9 mouse cellular contexts compared by ENCODE assay signal in the genomic region with DNA sequence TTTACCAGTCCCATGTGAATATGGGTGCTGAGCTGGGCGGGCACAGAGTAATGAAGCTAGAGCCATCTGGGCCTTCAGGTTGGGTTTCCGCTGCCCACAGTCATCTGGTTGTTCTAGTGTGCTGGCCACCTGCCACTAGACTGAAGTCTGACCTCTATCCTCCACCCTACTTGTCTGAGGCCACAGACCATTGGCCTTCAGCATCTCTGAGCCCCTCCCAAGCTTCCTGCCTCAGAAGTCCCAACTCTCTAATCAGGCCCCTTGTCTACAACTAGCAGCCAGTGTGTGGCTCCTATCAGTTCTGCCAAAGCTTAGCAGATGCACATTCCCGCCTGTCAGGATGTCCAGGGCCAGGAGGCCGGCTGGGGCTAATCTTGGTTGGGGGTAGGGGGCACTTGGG.
DNase-seq lines count a peak whose midpoint lies in the region; ATAC-seq and TF ChIP-seq lines count a peak whose summit lies in the region.
"Had no signal": no experiment of that assay in that cellular context is flagged by ENCODE, and none has a peak within 500 bp of the region (broad histone marks: within the 10 kb centered on the region; RNA-seq: fewer than 3 reads in every experiment).

No protein-coding gene starts in this region.

- H3K27me3 ChIP-seq in forebrain, embryonic 13.5 days: no peaks in the 10 kb centered on the region
- H3K27me3 ChIP-seq in forebrain, embryonic 14.5 days (replicated peaks; ENCODE audit: control insufficient read depth, insufficient read depth, low read length): no peaks in the 10 kb centered on the region
- no peaks in the 10 kb centered on the region for H3K27me3 ChIP-seq in neural tube, embryonic 13.5 days
- H3K27me3 ChIP-seq in kidney, embryonic 14.5 days (ENCODE audit: control insufficient read depth, insufficient read depth, low read length): no peaks in the 10 kb centered on the region
- H3K27me3 ChIP-seq in myocyte (ENCODE audit: control insufficient read depth, insufficient read depth, insufficient read length): no peaks in the 10 kb centered on the region
- no peaks in the 10 kb centered on the region for H3K27me3 ChIP-seq in thymus, adult 2 months (ENCODE audit: control insufficient read depth, insufficient read depth, low read length)
- H3K27me3 ChIP-seq: limb, embryonic 12.5 days had no signal

- peaks cover 49% of the 10 kb centered on the region for H3K36me3 ChIP-seq in forebrain, embryonic 13.5 days (ENCODE audit: poor library complexity, severe bottlenecking)
- peaks cover 4% of the 10 kb centered on the region; the same call in 1 of the 2 replicates for H3K36me3 ChIP-seq in forebrain, embryonic 14.5 days (ENCODE audit: control insufficient read depth, insufficient read depth, low read length)
- peaks cover 2% of the 10 kb centered on the region; the same call in 1 of the 2 replicates for H3K36me3 ChIP-seq in neural tube, embryonic 13.5 days
- peaks cover 5% of the 10 kb centered on the region; the same call in 1 of the 2 replicates for H3K36me3 ChIP-seq in kidney, embryonic 14.5 days (ENCODE audit: control insufficient read depth, insufficient read depth, low read length)
- H3K36me3 ChIP-seq in myocyte (ENCODE audit: control insufficient read depth, insufficient read depth): no peaks in the 10 kb centered on the region
- no peaks in the 10 kb centered on the region for H3K36me3 ChIP-seq in thymus, adult 2 months (ENCODE audit: control insufficient read depth, insufficient read depth, low read length)

- no peak overlapping the region for H3K9ac ChIP-seq in forebrain, embryonic 13.5 days
- H3K9ac ChIP-seq in forebrain, embryonic 14.5 days (ENCODE audit: low read length): no peak overlapping the region
- no peak overlapping the region for H3K9ac ChIP-seq in neural tube, embryonic 13.5 days
- H3K9ac ChIP-seq in kidney, embryonic 14.5 days (ENCODE audit: low read depth, low read length): no peak overlapping the region
- H3K9ac ChIP-seq: limb, embryonic 12.5 days had no signal

- H3K4me3 ChIP-seq in forebrain, embryonic 13.5 days: no peak overlapping the region
- H3K4me3 ChIP-seq in forebrain, embryonic 14.5 days (ENCODE audit: low read depth, low read length): no peak overlapping the region
- H3K4me3 ChIP-seq in neural tube, embryonic 13.5 days: no peak overlapping the region
- H3K4me3 ChIP-seq in kidney, embryonic 14.5 days (ENCODE audit: low read length): no peak overlapping the region
- H3K4me3 ChIP-seq in myocyte: no peak overlapping the region
- H3K4me3 ChIP-seq in thymus, adult 2 months (ENCODE audit: control insufficient read depth, insufficient read depth, low read length): no peak overlapping the region
- H3K4me3 ChIP-seq: limb, embryonic 12.5 days had no signal

- no peaks in the 10 kb centered on the region for H3K9me3 ChIP-seq in forebrain, embryonic 13.5 days (replicated peaks)
- no peaks in the 10 kb centered on the region for H3K9me3 ChIP-seq in forebrain, embryonic 14.5 days (replicated peaks; ENCODE audit: control insufficient read depth, low read length)
- no peaks in the 10 kb centered on the region for H3K9me3 ChIP-seq in neural tube, embryonic 13.5 days
- H3K9me3 ChIP-seq in kidney, embryonic 14.5 days (ENCODE audit: control insufficient read depth, low read length): no peaks in the 10 kb centered on the region
- H3K9me3 ChIP-seq: limb, embryonic 12.5 days had no signal

- no peak overlapping the region for H3K4me2 ChIP-seq in forebrain, embryonic 13.5 days
- H3K4me2 ChIP-seq in forebrain, embryonic 14.5 days (ENCODE audit: low read length): no peak overlapping the region
- H3K4me2 ChIP-seq in neural tube, embryonic 13.5 days: no peak overlapping the region
- H3K4me2 ChIP-seq in kidney, embryonic 14.5 days (replicated peaks; ENCODE audit: low read depth, low read length): no peak overlapping the region
- H3K4me2 ChIP-seq in myocyte (ENCODE audit: low read depth): peak overlapping the region; percentile 32
- H3K4me2 ChIP-seq: limb, embryonic 12.5 days had no signal

- ATAC-seq in forebrain, embryonic 13.5 days: no peak
- no peak for ATAC-seq in forebrain, embryonic 14.5 days
- ATAC-seq in neural tube, embryonic 13.5 days (ENCODE audit: low read depth): no peak
- no peak for ATAC-seq in kidney, embryonic 14.5 days (ENCODE audit: low FRiP score, low TSS enrichment)

- peak; percentile 25 for TF ChIP-seq POLR2A in myocyte (IDR thresholded peaks at IDR 0.05; ENCODE audit: insufficient read length, low read depth)
- TF ChIP-seq POLR2A in thymus, adult 2 months (IDR thresholded peaks at IDR 0.05; ENCODE audit: control insufficient read depth, extremely low read depth, insufficient read depth, low read length, poor library complexity): no peak

- no peak overlapping the region for H3ac ChIP-seq in myocyte (ENCODE audit: control insufficient read depth, insufficient read length)

- DNase-seq in forebrain, embryonic 14.5 days (ENCODE audit: low spot score): no peak
- no peak for DNase-seq in neural tube, embryonic 10.5 days (ENCODE audit: extremely low spot score, low spot score)
- no peak for DNase-seq in thymus, adult 2 months
- no peak for DNase-seq in right cerebral cortex, adult 2 months (ENCODE audit: low spot score in 2 of 2)

- WGBS in forebrain, embryonic 13.5 days: 90% methylated on average over 4 of the region's 4 CpGs
- WGBS in forebrain, embryonic 14.5 days: 95% methylated on average over 4 of the region's 4 CpGs
- WGBS in neural tube, embryonic 13.5 days: 85% methylated on average over 4 of the region's 4 CpGs
- WGBS in kidney, embryonic 14.5 days: 77% methylated on average over 4 of the region's 4 CpGs
- 95% methylated on average over 4 of the region's 4 CpGs for WGBS in thymus, adult 2 months

- H3K4me1 ChIP-seq in forebrain, embryonic 13.5 days: peaks cover 39% of the 10 kb centered on the region
- H3K4me1 ChIP-seq in forebrain, embryonic 14.5 days (ENCODE audit: control insufficient read depth, insufficient read depth, low read length): peaks cover 8% of the 10 kb centered on the region
- H3K4me1 ChIP-seq in neural tube, embryonic 13.5 days (replicated peaks): peaks cover 62% of the 10 kb centered on the region
- H3K4me1 ChIP-seq in kidney, embryonic 14.5 days (ENCODE audit: control insufficient read depth, insufficient read depth, low read length): peaks cover 53% of the 10 kb centered on the region
- H3K4me1 ChIP-seq in thymus, adult 2 months (replicated peaks; ENCODE audit: control insufficient read depth, insufficient read depth, low read length): peaks cover 45% of the 10 kb centered on the region

- no peak for TF ChIP-seq CTCF in thymus, adult 2 months (IDR thresholded peaks at IDR 0.05; ENCODE audit: borderline replicate concordance, control insufficient read depth, extremely low read depth, insufficient read depth, low read length, poor library complexity)

- peak overlapping the region; percentile 3; the same call in 1 of the 2 replicates for H3K27ac ChIP-seq in forebrain, embryonic 13.5 days
- no peak overlapping the region for H3K27ac ChIP-seq in forebrain, embryonic 14.5 days (ENCODE audit: low read depth, low read length)
- 0 out of 2 replicates have a peak overlapping the region, but pooled peaks have one; percentile 1 for H3K27ac ChIP-seq in neural tube, embryonic 13.5 days (replicated peaks)
- H3K27ac ChIP-seq in kidney, embryonic 14.5 days (ENCODE audit: low read depth, low read length): peak overlapping the region; percentile 71
- H3K27ac ChIP-seq in thymus, adult 2 months (ENCODE audit: control insufficient read depth, insufficient read depth, low read length): no peak overlapping the region
- H3K27ac ChIP-seq: limb, embryonic 12.5 days had no signal

- H3K79me2 ChIP-seq in myocyte (ENCODE audit: control insufficient read depth, insufficient read depth): peaks cover 60% of the 10 kb centered on the region

TF ChIP-seq in myocyte, 11 proteins besides CTCF, POLR2A, EP300 and RAD21:
- TF ChIP-seq E2F4 (IDR thresholded peaks at IDR 0.05; ENCODE audit: insufficient read depth): no peak
- TF ChIP-seq USF1 (IDR thresholded peaks at IDR 0.05; ENCODE audit: low read depth): no peak
- no peak for TF ChIP-seq TCF12 (IDR thresholded peaks at IDR 0.05; ENCODE audit: insufficient read depth, poor library complexity, severe bottlenecking)
- no peak for TF ChIP-seq CEBPB (IDR thresholded peaks at IDR 0.05; ENCODE audit: insufficient read depth, poor library complexity, severe bottlenecking)
- TF ChIP-seq SRF (IDR thresholded peaks at IDR 0.05; ENCODE audit: control insufficient read depth, insufficient read length, low read depth): no peak
- no peak for TF ChIP-seq REST (IDR thresholded peaks at IDR 0.05; ENCODE audit: insufficient read depth, insufficient read length)
- TF ChIP-seq MYOD1 (IDR thresholded peaks at IDR 0.05; ENCODE audit: control insufficient read depth in 1 of 3, insufficient read length in 2 of 3, low read depth in 2 of 3): peak in 2 of 3 experiments; percentile 33 to 72
- TF ChIP-seq MYOG (IDR thresholded peaks at IDR 0.05; ENCODE audit: control insufficient read depth in 1 of 3, insufficient read depth in 1 of 3, insufficient read length in 2 of 3, low read depth in 2 of 3): peak in 2 of 3 experiments; percentile 12 to 74
- no peak for TF ChIP-seq TCF3 (IDR thresholded peaks at IDR 0.05; ENCODE audit: insufficient read length, low read depth)
- TF ChIP-seq MAX (IDR thresholded peaks at IDR 0.05; ENCODE audit: low read depth): no peak
- peak; percentile 25 for TF ChIP-seq POLR2AphosphoS2 (IDR thresholded peaks at IDR 0.05; ENCODE audit: insufficient read length, low read depth)

Comparison
In these comparisons a context has a peak if more than half of its experiments do, and no peak if none do; other contexts are left out.
1. H3K27ac ChIP-seq: peak in forebrain, embryonic 13.5 days (single experiment), neural tube, embryonic 13.5 days (single experiment) and kidney, embryonic 14.5 days (single experiment); none in forebrain, embryonic 14.5 days (single experiment) and thymus, adult 2 months (single experiment).